ENCODE assay signal across 7 mouse cellular contexts in genomic region chr19:57355451-57356251, GRCm38 (mm10). TPM values are rescaled to one million over a fixed set of nuclear protein-coding genes. Genes with fewer than 3 reads are reported as not detected.
DNase-seq lines count a peak whose midpoint lies in the region; ATAC-seq and TF ChIP-seq lines count a peak whose summit lies in the region.

No protein-coding gene starts in this region.

- intact Hi-C loops in left cerebral cortex, postnatal 10 days (cut with DNase I) = no loop called here

- H3K4me2 ChIP-seq in midbrain, embryonic 12.5 days (replicated peaks) = no peak overlapping the region
- no peak overlapping the region for H3K4me2 ChIP-seq in midbrain, postnatal 0 days (ENCODE audit: low read depth, low read length, poor library complexity, severe bottlenecking)
- H3K4me2 ChIP-seq in liver, embryonic 16.5 days (ENCODE audit: low read depth, low read length) = peak overlapping the region; percentile 39

- TF ChIP-seq CTCF in midbrain, postnatal 0 days (IDR thresholded peaks at IDR 0.05) = no peak
- TF ChIP-seq CTCF in thymus, adult 2 months (IDR thresholded peaks at IDR 0.05; ENCODE audit: borderline replicate concordance, control insufficient read depth, extremely low read depth, insufficient read depth, low read length, poor library complexity) = no peak

- peak overlapping the region; percentile 20 for H3K27ac ChIP-seq in midbrain, embryonic 12.5 days (replicated peaks)
- H3K27ac ChIP-seq in midbrain, postnatal 0 days (ENCODE audit: low read depth, low read length) = no peak overlapping the region
- peak overlapping the region; percentile 61 for H3K27ac ChIP-seq in liver, embryonic 16.5 days (ENCODE audit: low read length)
- H3K27ac ChIP-seq in thymus, adult 2 months (ENCODE audit: control insufficient read depth, insufficient read depth, low read length) = peak overlapping the region; percentile 97

- no peak overlapping the region for H3K4me3 ChIP-seq in midbrain, embryonic 12.5 days
- no peak overlapping the region for H3K4me3 ChIP-seq in midbrain, postnatal 0 days (ENCODE audit: low read depth, low read length)
- peak overlapping the region; percentile 20; the same call in 1 of the 2 replicates for H3K4me3 ChIP-seq in liver, embryonic 16.5 days (ENCODE audit: low read depth, low read length)
- peak overlapping the region; percentile 36 for H3K4me3 ChIP-seq in thymus, adult 2 months (ENCODE audit: control insufficient read depth, insufficient read depth, low read length)

- no peaks in the 10 kb centered on the region for H3K36me3 ChIP-seq in midbrain, embryonic 12.5 days
- no peaks in the 10 kb centered on the region for H3K36me3 ChIP-seq in midbrain, postnatal 0 days (ENCODE audit: insufficient read depth, low read length)
- no peaks in the 10 kb centered on the region for H3K36me3 ChIP-seq in liver, embryonic 16.5 days (ENCODE audit: control insufficient read depth, insufficient read depth)
- H3K36me3 ChIP-seq in thymus, adult 2 months (ENCODE audit: control insufficient read depth, insufficient read depth, low read length) = no peaks in the 10 kb centered on the region

- H3K9ac ChIP-seq in midbrain, embryonic 12.5 days (replicated peaks) = no peak overlapping the region
- no peak overlapping the region for H3K9ac ChIP-seq in midbrain, postnatal 0 days (replicated peaks; ENCODE audit: low read length, poor library complexity, severe bottlenecking)
- no peak overlapping the region for H3K9ac ChIP-seq in liver, embryonic 16.5 days (ENCODE audit: low read depth, low read length)

- DNase-seq in midbrain, postnatal 0 days (ENCODE audit: low spot score) = no peak
- peak; percentile 84 for DNase-seq in thymus, adult 2 months
- DNase-seq in left cerebral cortex, postnatal 10 days (ENCODE audit: extremely low spot score in 1 of 2, low spot score in 2 of 2) = no peak
- no peak for DNase-seq in layer of hippocampus, adult 9-11 months

- H3K9me3 ChIP-seq in midbrain, embryonic 12.5 days = no peaks in the 10 kb centered on the region
- no peaks in the 10 kb centered on the region for H3K9me3 ChIP-seq in midbrain, postnatal 0 days (ENCODE audit: low read length)
- H3K9me3 ChIP-seq in liver, embryonic 16.5 days (replicated peaks; ENCODE audit: control insufficient read depth, low read length) = no peaks in the 10 kb centered on the region

- H3K27me3 ChIP-seq in midbrain, embryonic 12.5 days = no peaks in the 10 kb centered on the region
- no peaks in the 10 kb centered on the region for H3K27me3 ChIP-seq in midbrain, postnatal 0 days (ENCODE audit: insufficient read depth, low read length)
- no peaks in the 10 kb centered on the region for H3K27me3 ChIP-seq in liver, embryonic 16.5 days (ENCODE audit: control insufficient read depth, insufficient read depth, low read depth, low read length)
- H3K27me3 ChIP-seq in thymus, adult 2 months (ENCODE audit: control insufficient read depth, insufficient read depth, low read length) = no peaks in the 10 kb centered on the region

- 85% methylated on average over 16 of the region's 16 CpGs for WGBS in midbrain, embryonic 12.5 days
- 85% methylated on average over 16 of the region's 16 CpGs for WGBS in midbrain, postnatal 0 days
- WGBS in liver, embryonic 16.5 days (ENCODE audit: insufficient replicate concordance) = 27% methylated on average over 16 of the region's 16 CpGs
- 3% methylated on average over 16 of the region's 16 CpGs for WGBS in thymus, adult 2 months

- peaks cover 24% of the 10 kb centered on the region for H3K4me1 ChIP-seq in midbrain, embryonic 12.5 days
- no peaks in the 10 kb centered on the region for H3K4me1 ChIP-seq in midbrain, postnatal 0 days (ENCODE audit: insufficient read depth, low read length)
- H3K4me1 ChIP-seq in liver, embryonic 16.5 days (ENCODE audit: control insufficient read depth, low read depth, low read length) = peaks cover 48% of the 10 kb centered on the region
- H3K4me1 ChIP-seq in thymus, adult 2 months (replicated peaks; ENCODE audit: control insufficient read depth, insufficient read depth, low read length) = peaks cover 40% of the 10 kb centered on the region

- ATAC-seq in midbrain, embryonic 12.5 days (ENCODE audit: low FRiP score, low read depth) = no peak
- no peak for ATAC-seq in midbrain, postnatal 0 days (ENCODE audit: low FRiP score)
- ATAC-seq in granulocyte monocyte progenitor cell, adult 5-6 weeks (replicated peaks; ENCODE audit: poor library complexity, severe bottlenecking) = peak; percentile 49
- ATAC-seq in liver, embryonic 16.5 days (ENCODE audit: low read depth) = peak; percentile 14; the same call in 1 of the 2 replicates

- no peak for TF ChIP-seq POLR2A in thymus, adult 2 months (IDR thresholded peaks at IDR 0.05; ENCODE audit: control insufficient read depth, extremely low read depth, insufficient read depth, low read length, poor library complexity)

RNA-seq across cellular contexts. Expression of gene Fam160b1, which starts 4.8 kb away (rescaled TPM):
- 17.7 and 19.1 TPM in 2 replicates for polyA plus RNA-seq in midbrain, embryonic 12.5 days (2016; fragmentation: Nextera tagmentation; extraction: Ambion mirVana)
- 19.9 and 22.4 TPM in 2 replicates for total RNA-seq in midbrain, postnatal 0 days (2014; rRNA removed)
- polyA plus RNA-seq in midbrain, postnatal 0 days (2015; fragmentation: Nextera tagmentation; extraction: Ambion mirVana) = 10.7 and 11.0 TPM in 2 replicates
- 18.0 and 25.6 TPM in 2 replicates for total RNA-seq in granulocyte monocyte progenitor cell, adult 5-6 weeks (2014; fragmentation: Nextera tagmentation)
- 15.3 and 15.8 TPM in 2 replicates for total RNA-seq in granulocyte monocyte progenitor cell, adult 5-6 weeks (2017)
- 5.6 and 7.2 TPM in 2 replicates for polyA plus RNA-seq in liver, embryonic 16.5 days (2015; fragmentation: Nextera tagmentation; extraction: Ambion mirVana)
- polyA plus RNA-seq in thymus, adult 2 months (2012; rRNA removed) = 26.1 and 28.3 TPM in 2 replicates
- total RNA-seq in left cerebral cortex, postnatal 10 days (2021) = 10 to 100 TPM; 23.2 to 24.6 TPM

RNA-seq across cellular contexts. Expression of gene Ablim1, which starts 40.9 kb away (rescaled TPM):
- polyA plus RNA-seq in midbrain, embryonic 12.5 days (2016; fragmentation: Nextera tagmentation; extraction: Ambion mirVana) = 23.5 and 24.0 TPM in 2 replicates
- 81.2 and 104 TPM in 2 replicates for total RNA-seq in midbrain, postnatal 0 days (2014; rRNA removed)
- 50.7 and 53.2 TPM in 2 replicates for polyA plus RNA-seq in midbrain, postnatal 0 days (2015; fragmentation: Nextera tagmentation; extraction: Ambion mirVana)
- total RNA-seq in granulocyte monocyte progenitor cell, adult 5-6 weeks (2014; fragmentation: Nextera tagmentation) = 8.6 and 9.4 TPM in 2 replicates
- 8.0 and 8.9 TPM in 2 replicates for total RNA-seq in granulocyte monocyte progenitor cell, adult 5-6 weeks (2017)
- polyA plus RNA-seq in liver, embryonic 16.5 days (2015; fragmentation: Nextera tagmentation; extraction: Ambion mirVana) = 9.0 and 12.4 TPM in 2 replicates
- polyA plus RNA-seq in thymus, adult 2 months (2012; rRNA removed) = 216 and 231 TPM in 2 replicates
- 100 to 1,000 TPM; 126 to 136 TPM for total RNA-seq in left cerebral cortex, postnatal 10 days (2021)

Comparison
In these comparisons a context has a peak if more than half of its experiments do, and no peak if none do; other contexts are left out.
1. ATAC-seq: peak in granulocyte monocyte progenitor cell, adult 5-6 weeks (single experiment) and liver, embryonic 16.5 days (single experiment); none in midbrain, embryonic 12.5 days (single experiment) and midbrain, postnatal 0 days (single experiment).
2. H3K4me3 ChIP-seq: peak in liver, embryonic 16.5 days (single experiment) and thymus, adult 2 months (single experiment); none in midbrain, embryonic 12.5 days (single experiment) and midbrain, postnatal 0 days (single experiment).